Mouse (Mus musculus) small intestine, adult 2 months (tissue): ENCODE measurements at regions not wholly inside any gene's neighbourhood (a gene's known extent, or its start where the extent isn't known, plus 50 kb on each side); places are given as distances from the start of the nearest gene placed in this dataset.
"Not testable (repeated sequence)": the region's sequence is repeated elsewhere in the genome, so short reads cannot be mapped to it uniquely, and the experiment has no call there.

Source experiments
- H3K27ac ChIP-seq: fragments of 200-500 bp; 2 replicates; pipeline ENCODE4 v1.5.1; 2012; ENCODE audit warnings: low read depth, low read length, control low read depth, inconsistent platforms; ENCODE audit not compliant: insufficient read depth
- H3K27me3 ChIP-seq: fragments of 200-500 bp; 2 replicates; pipeline ENCODE4 v1.6.1; 2012; ENCODE audit warnings: mild to moderate bottlenecking, moderate library complexity, low read length, inconsistent platforms; ENCODE audit not compliant: control insufficient read depth, insufficient read depth
- H3K36me3 ChIP-seq: fragments of 200-500 bp; 2 replicates; pipeline ENCODE4 v1.6.1; 2012; ENCODE audit warnings: mild to moderate bottlenecking, low read length, control low read depth, inconsistent platforms; ENCODE audit not compliant: control insufficient read depth, insufficient read depth
- H3K4me1 ChIP-seq: fragments of 200-500 bp; 2 replicates; pipeline ENCODE4 v1.6.1; 2012; ENCODE audit warnings: low read length, inconsistent platforms, mixed read lengths; ENCODE audit not compliant: control insufficient read depth, insufficient read depth, insufficient read length
- H3K4me3 ChIP-seq: fragments of 200-500 bp; 2 replicates; pipeline ENCODE4 v1.5.1; 2012; ENCODE audit warnings: low read depth, mild to moderate bottlenecking, control low read depth, inconsistent platforms, low read length, moderate library complexity
- CTCF ChIP-seq: fragments of 200-500 bp; IDR thresholded peaks from 2 replicates; pipeline ENCODE4 v1.5.1; 2012; ENCODE audit warnings: low read depth, mild to moderate bottlenecking, control low read depth, inconsistent platforms, low read length, moderate library complexity, mixed read lengths; ENCODE audit not compliant: insufficient replicate concordance, insufficient read length; ENCODE audit errors: extremely low read depth
- POLR2A ChIP-seq: fragments of 200-500 bp; IDR thresholded peaks from 2 replicates; pipeline ENCODE4 v1.6.1; 2012; ENCODE audit warnings: low read depth, mild to moderate bottlenecking, control low read depth, inconsistent platforms, low read length, moderate library complexity
- WGBS: fragments of 180-500 bp; shearing (Covaris S2); methylation state at CpG from one replicate; pipeline ENCODE4 v1.1.7; 2018; 5-methylcytosine and 5-hydroxymethylcytosine counted together

- no peaks in the 10 kb centered on the region for H3K36me3 ChIP-seq
- TF ChIP-seq CTCF (no peak), POLR2A (no peak)
- no peaks in the 10 kb centered on the region for H3K27me3 ChIP-seq
- H3K27ac ChIP-seq = peak overlapping the region; percentile 94
- no peak overlapping the region for H3K4me3 ChIP-seq
- H3K4me1 ChIP-seq = peaks cover 43% of the 10 kb centered on the region
- 44% methylated on average over 14 of the region's 14 CpGs for WGBS
These were observed 101.9 kb upstream of the Klf3 start for GRCm38 (mm10) chr5:64701219-64701779.

GRCm38 (mm10) chr5:64701780-64702231, 101.4 kb upstream of the Klf3 start:
- WGBS = 7% methylated on average over 7 of the region's 7 CpGs

GRCm38 (mm10) chr5:64702404-64702803, 100.8 kb upstream of the Klf3 start:
- Histone ChIP-seq H3K4me1 (peaks cover 43% of the 10 kb centered on the region), H3K27ac (peak overlapping the region; percentile 94)
- not testable (repeated sequence) for H3K27me3 ChIP-seq, H3K36me3 ChIP-seq, H3K4me3 ChIP-seq
- 71% methylated on average over 1 of the region's 1 CpGs for WGBS

More at GRCm38 (mm10) chr5:64701780-64702231, 101.4 kb upstream of the Klf3 start:
- peak; percentile 57; the same call in 1 of the 2 replicates for TF ChIP-seq POLR2A
- no peak for TF ChIP-seq CTCF
- Histone ChIP-seq H3K4me3 (peak overlapping the region; percentile 41), H3K36me3 (no peaks in the 10 kb centered on the region), H3K4me1 (peaks cover 43% of the 10 kb centered on the region), H3K27ac (peak overlapping the region; percentile 94), H3K27me3 (no peaks in the 10 kb centered on the region)

- no peaks in the 10 kb centered on the region for H3K36me3 ChIP-seq
- H3K4me1 ChIP-seq = peaks cover 37% of the 10 kb centered on the region
- H3K4me3 ChIP-seq = no peak overlapping the region
- H3K27ac ChIP-seq = peak overlapping the region; percentile 70
- TF ChIP-seq CTCF (no peak), POLR2A (no peak; the same call in 1 of the 2 replicates)
- no peaks in the 10 kb centered on the region for H3K27me3 ChIP-seq
- 23% methylated on average over 9 of the region's 9 CpGs for WGBS
These were observed 99.9 kb upstream of the Klf3 start for GRCm38 (mm10) chr5:64703091-64703872.

GRCm38 (mm10) chr5:64704144-64704543, 99.0 kb upstream of the Klf3 start:
- Histone ChIP-seq H3K27me3 (no peaks in the 10 kb centered on the region), H3K36me3 (no peaks in the 10 kb centered on the region), H3K4me1 (peaks cover 31% of the 10 kb centered on the region), H3K4me3 (no peak overlapping the region), H3K27ac (peak overlapping the region; percentile 19)
- 16% methylated on average over 7 of the region's 7 CpGs for WGBS
- TF ChIP-seq CTCF (no peak), POLR2A (no peak)

GRCm38 (mm10) chr5:64706586-64706985, 96.6 kb upstream of the Klf3 start:
- Histone ChIP-seq H3K4me1 (peaks cover 33% of the 10 kb centered on the region), H3K27ac (no peak overlapping the region), H3K36me3 (no peaks in the 10 kb centered on the region), H3K27me3 (no peaks in the 10 kb centered on the region), H3K4me3 (no peak overlapping the region)
- TF ChIP-seq POLR2A (no peak), CTCF (no peak)
- WGBS = 80% methylated on average over 3 of the region's 3 CpGs

GRCm38 (mm10) chr5:64709146-64709545, 94.0 kb upstream of the Klf3 start:
- H3K4me3 ChIP-seq = no peak overlapping the region
- 64% methylated on average over 4 of the region's 4 CpGs for WGBS
- no peaks in the 10 kb centered on the region for H3K27me3 ChIP-seq
- H3K36me3 ChIP-seq = no peaks in the 10 kb centered on the region
- no peak for TF ChIP-seq CTCF
- no peak for TF ChIP-seq POLR2A
- H3K4me1 ChIP-seq = peaks cover 17% of the 10 kb centered on the region
- H3K27ac ChIP-seq = no peak overlapping the region
